39 mouse cellular contexts compared by ENCODE assay signal in genomic region chr9:106659935-106660334, GRCm38 (mm10). TPM values are rescaled to one million over a fixed set of nuclear protein-coding genes. Genes with fewer than 3 reads are reported as not detected.
"Had no signal": no experiment of that assay in that cellular context is flagged by ENCODE, and none has a peak within 500 bp of the region (broad histone marks: within the 10 kb centered on the region; RNA-seq: fewer than 3 reads in every experiment).

No protein-coding gene starts in this region.

- DNase-seq: forebrain, postnatal 0 days; gastrocnemius, postnatal 14 days; gastrocnemius, postnatal 36 days; heart, adult 11 months; heart, adult 2 months; heart, postnatal 14 days; heart, postnatal 36 days; kidney, adult 11 months; kidney, adult 2 months; kidney, adult 9 months; kidney, postnatal 14 days; kidney, postnatal 36 days; layer of hippocampus, adult 9-11 months; liver had no signal

- H3K9ac ChIP-seq: forebrain, postnatal 0 days; heart, embryonic 13.5 days; heart, embryonic 15.5 days; hindbrain, embryonic 14.5 days; kidney, embryonic 15.5 days; limb, embryonic 12.5 days had no signal

- ATAC-seq: forebrain, postnatal 0 days; hindbrain, postnatal 0 days; intestine, embryonic 16.5 days had no signal

- H3K4me3 ChIP-seq: heart, adult 2 months; heart, embryonic 13.5 days; heart, embryonic 15.5 days; kidney, embryonic 15.5 days; left cerebral cortex, adult 2 months; limb, embryonic 10.5 days; limb, embryonic 12.5 days had no signal

- H3K9me3 ChIP-seq: heart, embryonic 13.5 days; heart, embryonic 15.5 days; kidney, embryonic 15.5 days; limb, embryonic 10.5 days; limb, embryonic 12.5 days had no signal

- H3K27ac ChIP-seq: heart, adult 2 months; heart, embryonic 13.5 days; heart, embryonic 15.5 days; hindbrain, embryonic 14.5 days; hindbrain, postnatal 0 days; kidney, embryonic 15.5 days; kidney, postnatal 0 days; left cerebral cortex, adult 2 months; limb, embryonic 10.5 days; limb, embryonic 12.5 days had no signal

- H3K4me2 ChIP-seq: heart, embryonic 11.5 days; heart, embryonic 13.5 days; heart, embryonic 15.5 days; hindbrain, embryonic 14.5 days; kidney, embryonic 15.5 days; limb, embryonic 12.5 days; liver, embryonic 11.5 days had no signal

RNA-seq across cellular contexts. Expression of gene Grm2, which starts 4.1 kb away (rescaled TPM):
- total RNA-seq: gastrocnemius, adult 18-20 months; gastrocnemius, adult 8-10 months; gastrocnemius, postnatal 14 days; gastrocnemius, postnatal 36 days; heart, adult 2 months; heart, postnatal 14 days; heart, postnatal 36 days; hematopoietic stem cell, adult 5-6 weeks had no signal
- polyA plus RNA-seq: gonadal fat pad, adult 2 months; heart, adult 2 months; heart, embryonic 11.5 days; heart, embryonic 13.5 days; heart, embryonic 15.5 days; heart, postnatal 0 days; intestine, embryonic 14.5 days; intestine, embryonic 16.5 days; kidney, adult 2 months; kidney, embryonic 15.5 days; kidney, postnatal 0 days; limb, embryonic 10.5 days; limb, embryonic 12.5 days; liver, embryonic 11.5 days had no signal

RNA-seq across cellular contexts. Expression of gene Iqcf6, which starts 33.6 kb away (rescaled TPM):
- total RNA-seq: forebrain, postnatal 0 days; gastrocnemius, adult 18-20 months; gastrocnemius, adult 8-10 months; gastrocnemius, postnatal 14 days; gastrocnemius, postnatal 36 days; heart, adult 2 months; heart, postnatal 14 days; heart, postnatal 36 days; hematopoietic stem cell, adult 5-6 weeks; hindbrain, postnatal 0 days; layer of hippocampus, adult 18-20 months; layer of hippocampus, adult 8-10 months; layer of hippocampus, postnatal 25 days; left cerebral cortex, adult 2 months; left cerebral cortex, postnatal 14 days; left cerebral cortex, postnatal 36 days had no signal
- polyA plus RNA-seq: forebrain, postnatal 0 days; gonadal fat pad, adult 2 months; heart, adult 2 months; heart, embryonic 11.5 days; heart, embryonic 13.5 days; heart, embryonic 15.5 days; heart, postnatal 0 days; hindbrain, embryonic 14.5 days; hindbrain, postnatal 0 days; intestine, embryonic 14.5 days; intestine, embryonic 16.5 days; kidney, adult 2 months; kidney, embryonic 15.5 days; kidney, postnatal 0 days; large intestine, adult 2 months; limb, embryonic 10.5 days; limb, embryonic 12.5 days; limb, embryonic 14.5 days; liver, embryonic 11.5 days had no signal
